Mouse (Mus musculus): ENCODE results near the gene Qsox2. TPM values are rescaled to one million over a fixed set of nuclear protein-coding genes. Genes with fewer than 3 reads are reported as not detected.

Gene Qsox2
- polyA plus RNA-seq, 1 experiment from 2014 or later, result 26.1 TPM

GRCm38 (mm10) chr2:26184352-26184751, 53.0 kb downstream of the Qsox2 start:
- ATAC-seq (ENCODE audit: insufficient read depth, low FRiP score, low read depth), result no peak
- no peak overlapping the region for H3K4me3 ChIP-seq (replicated peaks)
- H3K4me2 ChIP-seq, result no peak overlapping the region
- no peaks in the 10 kb centered on the region for H3K9me3 ChIP-seq
- 50% methylated on average over 3 of the region's 3 CpGs for WGBS
- H3K9ac ChIP-seq, result no peak overlapping the region
- H3K27ac ChIP-seq, result no peak overlapping the region
- no peaks in the 10 kb centered on the region for H3K4me1 ChIP-seq
- H3K27me3 ChIP-seq (replicated peaks), result no peaks in the 10 kb centered on the region
- no peaks in the 10 kb centered on the region for H3K36me3 ChIP-seq

- no peak overlapping the region for H3K9ac ChIP-seq
- H3K27me3 ChIP-seq (replicated peaks), result no peaks in the 10 kb centered on the region
- no peak for ATAC-seq (ENCODE audit: insufficient read depth, low FRiP score, low read depth)
- H3K27ac ChIP-seq, result no peak overlapping the region
- no peak overlapping the region for H3K4me3 ChIP-seq (replicated peaks)
- no peaks in the 10 kb centered on the region for H3K36me3 ChIP-seq
- WGBS, result 19% methylated on average over 6 of the region's 6 CpGs
- no peak overlapping the region for H3K4me2 ChIP-seq
- no peaks in the 10 kb centered on the region for H3K4me1 ChIP-seq
- no peaks in the 10 kb centered on the region for H3K9me3 ChIP-seq
Measured at GRCm38 (mm10) chr2:26182646-26183045, 54.7 kb downstream of the Qsox2 start.

GRCm38 (mm10) chr2:26177189-26177588, 60.1 kb downstream of the Qsox2 start:
- H3K27me3 ChIP-seq (replicated peaks), result no peaks in the 10 kb centered on the region
- no peak overlapping the region for H3K4me3 ChIP-seq (replicated peaks)
- H3K27ac ChIP-seq, result no peak overlapping the region
- H3K4me1 ChIP-seq, result no peaks in the 10 kb centered on the region
- WGBS, result 30% methylated on average over 2 of the region's 2 CpGs
- H3K4me2 ChIP-seq, result no peak overlapping the region
- no peak for ATAC-seq (ENCODE audit: insufficient read depth, low FRiP score, low read depth)
- H3K36me3 ChIP-seq, result no peaks in the 10 kb centered on the region
- H3K9me3 ChIP-seq, result no peaks in the 10 kb centered on the region
- H3K9ac ChIP-seq, result no peak overlapping the region

DNA sequence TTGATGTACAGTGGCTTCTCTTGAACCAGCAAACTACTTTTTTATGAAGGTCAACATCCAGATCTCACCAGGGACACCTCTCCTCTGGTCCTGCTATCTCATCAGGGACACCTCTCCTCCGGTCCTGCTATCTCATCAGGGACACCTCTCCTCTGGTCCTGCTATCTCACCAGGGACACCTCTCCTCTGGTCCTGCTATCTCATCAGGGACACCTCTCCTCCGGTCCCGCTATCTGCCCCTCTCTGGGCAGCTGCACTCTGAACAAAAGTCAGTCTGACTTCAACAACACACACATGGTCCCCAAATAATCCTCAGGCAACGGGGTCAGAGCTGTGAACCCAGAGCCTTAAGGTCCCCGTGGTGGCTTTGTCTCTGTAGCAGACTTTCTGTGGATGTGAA, 60.6 kb downstream of the Qsox2 start:
- no peak overlapping the region for H3K4me3 ChIP-seq (replicated peaks)
- H3K36me3 ChIP-seq, result no peaks in the 10 kb centered on the region
- peak; percentile 42; the same call in 1 of the 2 replicates for ATAC-seq (ENCODE audit: insufficient read depth, low FRiP score, low read depth)
- WGBS, result 47% methylated on average over 5 of the region's 5 CpGs
- no peaks in the 10 kb centered on the region for H3K27me3 ChIP-seq (replicated peaks)
- H3K4me1 ChIP-seq, result no peaks in the 10 kb centered on the region
- H3K27ac ChIP-seq, result no peak overlapping the region
- H3K9me3 ChIP-seq, result no peaks in the 10 kb centered on the region
- H3K9ac ChIP-seq, result no peak overlapping the region
- H3K4me2 ChIP-seq, result no peak overlapping the region

- no peak for ATAC-seq (ENCODE audit: insufficient read depth, low FRiP score, low read depth)
Measured at GRCm38 (mm10) chr2:26175191-26175590, 62.1 kb downstream of the Qsox2 start.

DNA sequence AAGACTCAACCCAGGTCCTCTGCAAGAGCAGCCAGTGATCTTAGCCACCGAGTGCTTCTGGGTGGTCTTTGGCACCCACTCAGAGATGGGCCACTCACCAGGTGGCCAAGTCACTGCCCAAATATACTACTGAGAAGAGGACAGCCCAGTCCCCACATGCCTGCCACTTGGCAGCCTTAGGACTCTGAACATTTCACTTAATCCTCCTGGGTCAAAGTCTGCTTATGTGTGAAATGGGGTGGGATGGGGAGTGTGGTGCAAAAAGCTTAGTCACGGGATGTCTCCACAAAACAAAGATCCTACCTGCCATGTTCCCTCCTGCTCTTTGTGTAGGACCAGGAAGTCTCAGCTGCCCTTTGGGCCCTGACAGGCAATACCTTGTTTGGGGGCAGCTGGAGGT, 65.2 kb downstream of the Qsox2 start:
- ATAC-seq (ENCODE audit: insufficient read depth, low FRiP score, low read depth), result no peak
- H3K4me3 ChIP-seq (replicated peaks), result no peak overlapping the region
- H3K4me1 ChIP-seq, result no peaks in the 10 kb centered on the region
- no peak overlapping the region for H3K27ac ChIP-seq
- no peak overlapping the region for H3K9ac ChIP-seq
- no peaks in the 10 kb centered on the region for H3K36me3 ChIP-seq
- no peaks in the 10 kb centered on the region; the same call in 1 of the 2 replicates for H3K27me3 ChIP-seq (replicated peaks)
- H3K4me2 ChIP-seq, result no peak overlapping the region
- WGBS, result 75% methylated on average over 2 of the region's 2 CpGs
- no peaks in the 10 kb centered on the region for H3K9me3 ChIP-seq

More at GRCm38 (mm10) chr2:26175191-26175590, 62.1 kb downstream of the Qsox2 start:
- no peaks in the 10 kb centered on the region for H3K4me1 ChIP-seq
- 16% methylated on average over 4 of the region's 4 CpGs for WGBS
- H3K9me3 ChIP-seq, result no peaks in the 10 kb centered on the region
- no peak overlapping the region for H3K4me2 ChIP-seq
- H3K4me3 ChIP-seq (replicated peaks), result no peak overlapping the region
- no peaks in the 10 kb centered on the region for H3K36me3 ChIP-seq
- no peaks in the 10 kb centered on the region; the same call in 1 of the 2 replicates for H3K27me3 ChIP-seq (replicated peaks)
- H3K27ac ChIP-seq, result no peak overlapping the region
- no peak overlapping the region for H3K9ac ChIP-seq

- H3K4me3 ChIP-seq (replicated peaks), result no peak overlapping the region
Measured at GRCm38 (mm10) chr2:26170376-26170775, 66.9 kb downstream of the Qsox2 start.

GRCm38 (mm10) chr2:26168843-26169579, 68.3 kb downstream of the Qsox2 start:
- no peaks in the 10 kb centered on the region; the same call in 1 of the 2 replicates for H3K27me3 ChIP-seq (replicated peaks)
- no peak overlapping the region for H3K4me3 ChIP-seq (replicated peaks)
- H3K4me1 ChIP-seq, result no peaks in the 10 kb centered on the region
- no peak overlapping the region for H3K9ac ChIP-seq
- no peak overlapping the region for H3K4me2 ChIP-seq
- ATAC-seq (ENCODE audit: insufficient read depth, low FRiP score, low read depth), result no peak
- no peaks in the 10 kb centered on the region for H3K9me3 ChIP-seq
- 33% methylated on average over 11 of the region's 11 CpGs for WGBS
- H3K36me3 ChIP-seq, result no peaks in the 10 kb centered on the region
- no peak overlapping the region for H3K27ac ChIP-seq

More at GRCm38 (mm10) chr2:26170376-26170775, 66.9 kb downstream of the Qsox2 start:
- H3K9me3 ChIP-seq, result no peaks in the 10 kb centered on the region
- no peak overlapping the region for H3K9ac ChIP-seq
- H3K4me1 ChIP-seq, result no peaks in the 10 kb centered on the region
- no peak overlapping the region for H3K27ac ChIP-seq
- H3K36me3 ChIP-seq, result no peaks in the 10 kb centered on the region
- no peak for ATAC-seq (ENCODE audit: insufficient read depth, low FRiP score, low read depth)
- no peak overlapping the region for H3K4me2 ChIP-seq
- WGBS, result 43% methylated on average over 2 of the region's 2 CpGs
- no peaks in the 10 kb centered on the region; the same call in 1 of the 2 replicates for H3K27me3 ChIP-seq (replicated peaks)

GRCm38 (mm10) chr2:26166890-26167289, 70.4 kb downstream of the Qsox2 start:
- 85% methylated on average over 3 of the region's 3 CpGs for WGBS
- no peak overlapping the region for H3K9ac ChIP-seq
- ATAC-seq (ENCODE audit: insufficient read depth, low FRiP score, low read depth), result no peak
- no peaks in the 10 kb centered on the region for H3K4me1 ChIP-seq
- H3K27ac ChIP-seq, result no peak overlapping the region
- H3K27me3 ChIP-seq (replicated peaks), result no peaks in the 10 kb centered on the region; the same call in 1 of the 2 replicates
- H3K9me3 ChIP-seq, result no peaks in the 10 kb centered on the region
- no peaks in the 10 kb centered on the region for H3K36me3 ChIP-seq
- no peak overlapping the region for H3K4me3 ChIP-seq (replicated peaks)
- no peak overlapping the region for H3K4me2 ChIP-seq

Other genes starting within 250 kb of the Qsox2 start
- 87.6 and 105 TPM in 2 replicates for gene Ubac1, start 215.8 kb downstream of the Qsox2 start, polyA plus RNA-seq (2015; fragmentation: Nextera tagmentation; extraction: Ambion mirVana)
- gene Nacc2, start 114.3 kb downstream of the Qsox2 start, polyA plus RNA-seq (2015; fragmentation: Nextera tagmentation; extraction: Ambion mirVana), result 14.1 and 16.5 TPM in 2 replicates
- 0.08 TPM in 1 of 2 replicates, not detected in the other for gene Lhx3, start 29.2 kb downstream of the Qsox2 start, polyA plus RNA-seq (2015; fragmentation: Nextera tagmentation; extraction: Ambion mirVana)
- gene Ccdc187, start 57.0 kb upstream of the Qsox2 start, polyA plus RNA-seq (2015; fragmentation: Nextera tagmentation; extraction: Ambion mirVana), result 0.57 and 0.61 TPM in 2 replicates
- gene Gpsm1, start 78.0 kb upstream of the Qsox2 start, polyA plus RNA-seq (2015; fragmentation: Nextera tagmentation; extraction: Ambion mirVana), result 34.6 and 35.8 TPM in 2 replicates
- 22.2 and 25.1 TPM in 2 replicates for gene Dnlz, start 114.6 kb upstream of the Qsox2 start, polyA plus RNA-seq (2015; fragmentation: Nextera tagmentation; extraction: Ambion mirVana)
- gene Card9, start 123.4 kb upstream of the Qsox2 start, polyA plus RNA-seq (2015; fragmentation: Nextera tagmentation; extraction: Ambion mirVana), result 1.6 and 1.8 TPM in 2 replicates
- gene Snapc4, start 143.1 kb upstream of the Qsox2 start, polyA plus RNA-seq (2015; fragmentation: Nextera tagmentation; extraction: Ambion mirVana), result 23.5 and 25.9 TPM in 2 replicates
- gene Entr1, start 151.8 kb upstream of the Qsox2 start, polyA plus RNA-seq (2015; fragmentation: Nextera tagmentation; extraction: Ambion mirVana), result 103 TPM in 2 replicates
- gene Pmpca, start 151.8 kb upstream of the Qsox2 start, polyA plus RNA-seq (2015; fragmentation: Nextera tagmentation; extraction: Ambion mirVana), result 86.8 and 97.9 TPM in 2 replicates
- gene Inpp5e, start 171.7 kb upstream of the Qsox2 start, polyA plus RNA-seq (2015; fragmentation: Nextera tagmentation; extraction: Ambion mirVana), result 17.2 and 17.4 TPM in 2 replicates
- 22.3 and 24.0 TPM in 2 replicates for gene Sec16a, start 207.7 kb upstream of the Qsox2 start, polyA plus RNA-seq (2015; fragmentation: Nextera tagmentation; extraction: Ambion mirVana)